Mouse (Mus musculus): ENCODE measurements at regions not wholly inside any gene's neighbourhood (a gene's known extent, or its start where the extent isn't known, plus 50 kb on each side); places are given as distances from the start of the nearest gene placed in this dataset.
"Not testable (repeated sequence)": the region's sequence is repeated elsewhere in the genome, so short reads cannot be mapped to it uniquely, and the experiment has no call there.

GRCm38 (mm10) chr11:111961846-111962245 lies 820.2 kb upstream of the Sox9 start:
- no peak for DNase-seq (ENCODE audit: low spot score)

GRCm38 (mm10) chr11:111964066-111964465 lies 818.0 kb upstream of the Sox9 start:
- DNase-seq (ENCODE audit: low spot score), result peak; percentile 17

GRCm38 (mm10) chr11:111966401-111966800 lies 815.6 kb upstream of the Sox9 start:
- DNase-seq (ENCODE audit: low spot score), result no peak

- no peak for DNase-seq (ENCODE audit: low spot score)
Observed at GRCm38 (mm10) chr11:111971001-111971400, 811.0 kb upstream of the Sox9 start.

- DNase-seq (ENCODE audit: low spot score), result no peak
Observed at GRCm38 (mm10) chr11:111978667-111979066, 803.4 kb upstream of the Sox9 start.

GRCm38 (mm10) chr11:111996395-111996794 lies 785.6 kb upstream of the Sox9 start:
- no peak for DNase-seq (ENCODE audit: low spot score)

- not testable (repeated sequence) for DNase-seq (ENCODE audit: low spot score)
Observed at GRCm38 (mm10) chr11:112010848-112011247, 771.2 kb upstream of the Sox9 start.

GRCm38 (mm10) chr11:112017906-112018305 lies 764.1 kb upstream of the Sox9 start:
- no peak for DNase-seq (ENCODE audit: low spot score)

- no peak for DNase-seq (ENCODE audit: low spot score)
Observed at GRCm38 (mm10) chr11:112028031-112028430, 754.0 kb upstream of the Sox9 start.

- DNase-seq (ENCODE audit: low spot score), result no peak
Observed at GRCm38 (mm10) chr11:112038741-112039140, 743.3 kb upstream of the Sox9 start.

GRCm38 (mm10) chr11:112044455-112044854 lies 737.6 kb upstream of the Sox9 start:
- DNase-seq (ENCODE audit: low spot score), result no peak

GRCm38 (mm10) chr11:112045353-112045752 lies 736.7 kb upstream of the Sox9 start:
- DNase-seq (ENCODE audit: low spot score), result no peak

GRCm38 (mm10) chr11:112050362-112050761 lies 731.7 kb upstream of the Sox9 start:
- DNase-seq (ENCODE audit: low spot score), result no peak

- no peak for DNase-seq (ENCODE audit: low spot score)
Observed at GRCm38 (mm10) chr11:112055591-112055990, 726.4 kb upstream of the Sox9 start.

GRCm38 (mm10) chr11:112067176-112067575 lies 714.8 kb upstream of the Sox9 start:
- peak; percentile 18 for DNase-seq (ENCODE audit: low spot score)

- DNase-seq (ENCODE audit: low spot score), result no peak
Observed at GRCm38 (mm10) chr11:112068821-112069220, 713.2 kb upstream of the Sox9 start.

GRCm38 (mm10) chr11:112071571-112071970 lies 710.5 kb upstream of the Sox9 start:
- DNase-seq (ENCODE audit: low spot score), result no peak

- no peak for DNase-seq (ENCODE audit: low spot score)
Observed at GRCm38 (mm10) chr11:112081386-112081785, 700.6 kb upstream of the Sox9 start.

GRCm38 (mm10) chr11:112083019-112083418 lies 699.0 kb upstream of the Sox9 start:
- no peak for DNase-seq (ENCODE audit: low spot score)

- DNase-seq (ENCODE audit: low spot score), result no peak
Observed at GRCm38 (mm10) chr11:112092168-112092567, 689.9 kb upstream of the Sox9 start.

- DNase-seq (ENCODE audit: low spot score), result no peak
Observed at GRCm38 (mm10) chr11:112095009-112095408, 687.0 kb upstream of the Sox9 start.

- no peak for DNase-seq (ENCODE audit: low spot score)
Observed at GRCm38 (mm10) chr11:112098161-112098560, 683.9 kb upstream of the Sox9 start.

GRCm38 (mm10) chr11:112103252-112103651 lies 678.8 kb upstream of the Sox9 start:
- DNase-seq (ENCODE audit: low spot score), result peak; percentile 32

GRCm38 (mm10) chr11:112106891-112107290 lies 675.1 kb upstream of the Sox9 start:
- DNase-seq (ENCODE audit: low spot score), result no peak

- no peak for DNase-seq (ENCODE audit: low spot score)
Observed at GRCm38 (mm10) chr11:112107314-112107713, 674.7 kb upstream of the Sox9 start.
